In genomic region chr17:47151193-47151556, GRCm38 (mm10) we compare ENCODE assay signal across 7 mouse cellular contexts.
DNase-seq lines count a peak whose midpoint lies in the region; ATAC-seq and TF ChIP-seq lines count a peak whose summit lies in the region.

No protein-coding gene starts in this region.

- H3K4me3 ChIP-seq in layer of hippocampus, adult 2 months: peak overlapping the region; percentile 50
- peak overlapping the region; percentile 35 for H3K4me3 ChIP-seq in forebrain, embryonic 15.5 days
- H3K4me3 ChIP-seq in limb, embryonic 10.5 days: peak overlapping the region; percentile 30; the same call in 1 of the 2 replicates
- H3K4me3 ChIP-seq in neural tube, embryonic 14.5 days (ENCODE audit: low read depth, low read length): peak overlapping the region; percentile 12; the same call in 1 of the 2 replicates

- H3K36me3 ChIP-seq in forebrain, embryonic 15.5 days: no peaks in the 10 kb centered on the region; the same call in 1 of the 2 replicates
- peaks cover 44% of the 10 kb centered on the region for H3K36me3 ChIP-seq in limb, embryonic 10.5 days
- H3K36me3 ChIP-seq in neural tube, embryonic 14.5 days (ENCODE audit: control insufficient read depth, insufficient read depth, low read length): no peaks in the 10 kb centered on the region

- H3K4me1 ChIP-seq in forebrain, embryonic 15.5 days: peaks cover 30% of the 10 kb centered on the region
- peaks cover 46% of the 10 kb centered on the region for H3K4me1 ChIP-seq in limb, embryonic 10.5 days
- peaks cover 18% of the 10 kb centered on the region for H3K4me1 ChIP-seq in neural tube, embryonic 14.5 days (ENCODE audit: control insufficient read depth, insufficient read depth, low read length)

- peak; percentile 47 for ATAC-seq in forebrain, embryonic 15.5 days (replicated peaks)
- ATAC-seq in neural tube, embryonic 14.5 days (ENCODE audit: low read depth): peak; percentile 6; the same call in 1 of the 2 replicates

- peak overlapping the region; percentile 94 for H3K27ac ChIP-seq in layer of hippocampus, adult 2 months
- H3K27ac ChIP-seq in forebrain, embryonic 15.5 days (replicated peaks): peak overlapping the region; percentile 86
- H3K27ac ChIP-seq in limb, embryonic 10.5 days: no peak overlapping the region
- H3K27ac ChIP-seq in neural tube, embryonic 14.5 days (ENCODE audit: low read depth, low read length): peak overlapping the region; percentile 81

- peak overlapping the region; percentile 52 for H3K4me2 ChIP-seq in forebrain, embryonic 15.5 days (replicated peaks)
- peak overlapping the region; percentile 42 for H3K4me2 ChIP-seq in neural tube, embryonic 14.5 days (ENCODE audit: low read depth, low read length)

- no peak for DNase-seq in layer of hippocampus, adult 2 months (ENCODE audit: low spot score in 2 of 2)
- no peak for DNase-seq in layer of hippocampus, adult 18-20 months (ENCODE audit: low spot score in 2 of 2)
- no peak for DNase-seq in limb, embryonic 10.5 days (ENCODE audit: low spot score)
- no peak for DNase-seq in adrenal gland, adult (ENCODE audit: inconsistent age in 2 of 2, low spot score in 1 of 2)
- no peak for DNase-seq in layer of hippocampus, adult 9-10 months (ENCODE audit: low spot score)

- 61% methylated on average over 5 of the region's 5 CpGs for WGBS in forebrain, embryonic 15.5 days
- 73% methylated on average over 5 of the region's 5 CpGs for WGBS in limb, embryonic 10.5 days
- WGBS in neural tube, embryonic 14.5 days: 66% methylated on average over 5 of the region's 5 CpGs

- no peaks in the 10 kb centered on the region for H3K27me3 ChIP-seq in forebrain, embryonic 15.5 days
- H3K27me3 ChIP-seq in limb, embryonic 10.5 days (ENCODE audit: low read depth, poor library complexity, severe bottlenecking): no peaks in the 10 kb centered on the region
- H3K27me3 ChIP-seq in neural tube, embryonic 14.5 days (ENCODE audit: control insufficient read depth, insufficient read depth, low read length): no peaks in the 10 kb centered on the region

- no peaks in the 10 kb centered on the region for H3K9me3 ChIP-seq in forebrain, embryonic 15.5 days
- H3K9me3 ChIP-seq in limb, embryonic 10.5 days (replicated peaks): no peaks in the 10 kb centered on the region
- no peaks in the 10 kb centered on the region for H3K9me3 ChIP-seq in neural tube, embryonic 14.5 days (ENCODE audit: control insufficient read depth, low read length)

- TF ChIP-seq CTCF in layer of hippocampus, adult 2 months (conservative IDR thresholded peaks at IDR 0.05): no peak

- peak overlapping the region; percentile 24 for H3K9ac ChIP-seq in forebrain, embryonic 15.5 days (replicated peaks)
- no peak overlapping the region; the same call in 1 of the 2 replicates for H3K9ac ChIP-seq in neural tube, embryonic 14.5 days (replicated peaks; ENCODE audit: low read depth, low read length)
